Mouse (Mus musculus) T-cell, adult 2 months (primary cell): ENCODE measurements around the gene Hspa1l.
"Not testable (repeated sequence)": the region's sequence is repeated elsewhere in the genome, so short reads cannot be mapped to it uniquely, and the experiment has no call there.

Experiments
- DNase-seq: peaks from one replicate; pipeline ENCODE4 v3.0.0; 2022; ENCODE audit warnings: low spot score

The Hspa1l gene

GRCm38 (mm10) chr17:35005158-35005557 is 32.7 kb downstream of the Hspa1l start:
- no peak for DNase-seq

- DNase-seq: not testable (repeated sequence)
Measured at GRCm38 (mm10) chr17:35005902-35006301, 33.4 kb downstream of the Hspa1l start.

GRCm38 (mm10) chr17:35007387-35007991 is 35.0 kb downstream of the Hspa1l start:
- DNase-seq: no peak

- DNase-seq: no peak
Measured at GRCm38 (mm10) chr17:35009586-35009985, 37.1 kb downstream of the Hspa1l start.

GRCm38 (mm10) chr17:35011440-35011839 is 38.9 kb downstream of the Hspa1l start:
- DNase-seq: no peak

- no peak for DNase-seq
Measured at GRCm38 (mm10) chr17:35012430-35012829, 39.9 kb downstream of the Hspa1l start.

GRCm38 (mm10) chr17:35013221-35013620 is 40.7 kb downstream of the Hspa1l start:
- DNase-seq: no peak

- no peak for DNase-seq
Measured at GRCm38 (mm10) chr17:35015296-35015695, 42.8 kb downstream of the Hspa1l start.

- DNase-seq: no peak
Measured at GRCm38 (mm10) chr17:35016376-35016775, 43.9 kb downstream of the Hspa1l start, which contains the start of gene Vwa7. Gene Vwa7, plus strand, starts transcription at chr17:35016579.

- DNase-seq: peak; percentile 29
Measured at GRCm38 (mm10) chr17:35016791-35017705, 44.5 kb downstream of the Hspa1l start.

GRCm38 (mm10) chr17:35017706-35018030 is 45.2 kb downstream of the Hspa1l start:
- DNase-seq: no peak

- no peak for DNase-seq
Measured at GRCm38 (mm10) chr17:35018171-35018570, 45.7 kb downstream of the Hspa1l start.

- no peak for DNase-seq
Measured at GRCm38 (mm10) chr17:35019894-35020293, 47.4 kb downstream of the Hspa1l start.

- no peak for DNase-seq
Measured at GRCm38 (mm10) chr17:35020551-35020950, 48.0 kb downstream of the Hspa1l start.

GRCm38 (mm10) chr17:35021163-35021808 is 48.8 kb downstream of the Hspa1l start:
- peak; percentile 83 for DNase-seq

GRCm38 (mm10) chr17:35021842-35022477 is 49.5 kb downstream of the Hspa1l start:
- DNase-seq: no peak

- DNase-seq: no peak
Measured at GRCm38 (mm10) chr17:35022541-35023060, 50.1 kb downstream of the Hspa1l start.

- DNase-seq: no peak
Measured at GRCm38 (mm10) chr17:35023221-35023620, 50.7 kb downstream of the Hspa1l start.

- DNase-seq: no peak
Measured at GRCm38 (mm10) chr17:35023756-35024155, 51.3 kb downstream of the Hspa1l start.

- no peak for DNase-seq
Measured at GRCm38 (mm10) chr17:35024261-35024660, 51.8 kb downstream of the Hspa1l start.

GRCm38 (mm10) chr17:35024691-35025488 is 52.4 kb downstream of the Hspa1l start:
- no peak for DNase-seq
